Mouse (Mus musculus): ENCODE data around the gene Cluap1. TPM values are rescaled to one million over a fixed set of nuclear protein-coding genes. Genes with fewer than 3 reads are reported as not detected.

Gene Cluap1
- total and polyA plus RNA-seq, 2 experiments from 2014 or later: 11.8 to 42.6 TPM

- ATAC-seq: no peak
- H3K27ac ChIP-seq: no peak overlapping the region
- H3K36me3 ChIP-seq (ENCODE audit: insufficient read depth, low read length): peaks cover 21% of the 10 kb centered on the region
- DNase-seq (ENCODE audit: low spot score): no peak
- H3K27me3 ChIP-seq (ENCODE audit: insufficient read depth, low read length): no peaks in the 10 kb centered on the region
- peaks cover 5% of the 10 kb centered on the region for H3K4me1 ChIP-seq (ENCODE audit: insufficient read depth, low read length)
- no peak overlapping the region for H3K9ac ChIP-seq (replicated peaks; ENCODE audit: low read length)
- H3K4me3 ChIP-seq (ENCODE audit: low read length): no peak overlapping the region
- H3K4me2 ChIP-seq (ENCODE audit: low read depth, low read length): no peak overlapping the region
- no peak for TF ChIP-seq CTCF (IDR thresholded peaks at IDR 0.05; ENCODE audit: low read depth)
- 76% methylated on average over 2 of the region's 2 CpGs for WGBS
- H3K9me3 ChIP-seq (ENCODE audit: low read length): no peaks in the 10 kb centered on the region
Observed at GRCm38 (mm10) chr16:3907471-3907870, 1.1 kb upstream of the Cluap1 start.

- no peak for TF ChIP-seq CTCF (IDR thresholded peaks at IDR 0.05; ENCODE audit: low read depth)
- DNase-seq (ENCODE audit: low spot score): no peak
- peak; percentile 38 for ATAC-seq
- Histone ChIP-seq H3K4me1 (ENCODE audit: insufficient read depth, low read length) (peaks cover 5% of the 10 kb centered on the region), H3K4me2 (ENCODE audit: low read depth, low read length) (peak overlapping the region; percentile 74), H3K4me3 (ENCODE audit: low read length) (peak overlapping the region; percentile 66), H3K27ac (peak overlapping the region; percentile 82), H3K9ac (replicated peaks; ENCODE audit: low read length) (peak overlapping the region; percentile 67), H3K36me3 (ENCODE audit: insufficient read depth, low read length) (peaks cover 24% of the 10 kb centered on the region), H3K27me3 (ENCODE audit: insufficient read depth, low read length) (no peaks in the 10 kb centered on the region), H3K9me3 (ENCODE audit: low read length) (no peaks in the 10 kb centered on the region)
- 5% methylated on average over 20 of the region's 20 CpGs for WGBS
Observed at GRCm38 (mm10) chr16:3909118-3909517, 517 bp downstream of the Cluap1 start.

GRCm38 (mm10) chr16:3920756-3921155 lies 12.2 kb downstream of the Cluap1 start:
- peaks cover 34% of the 10 kb centered on the region for H3K36me3 ChIP-seq (ENCODE audit: insufficient read depth, low read length)
- TF ChIP-seq CTCF (IDR thresholded peaks at IDR 0.05; ENCODE audit: low read depth): no peak
- no peak overlapping the region for H3K27ac ChIP-seq
- H3K9me3 ChIP-seq (ENCODE audit: low read length): no peaks in the 10 kb centered on the region
- 91% methylated on average over 2 of the region's 2 CpGs for WGBS
- H3K9ac ChIP-seq (replicated peaks; ENCODE audit: low read length): no peak overlapping the region
- no peak overlapping the region for H3K4me3 ChIP-seq (ENCODE audit: low read length)
- DNase-seq (ENCODE audit: low spot score) (no peak), ATAC-seq (no peak)
- H3K27me3 ChIP-seq (ENCODE audit: insufficient read depth, low read length): no peaks in the 10 kb centered on the region
- H3K4me1 ChIP-seq (ENCODE audit: insufficient read depth, low read length): no peaks in the 10 kb centered on the region
- H3K4me2 ChIP-seq (ENCODE audit: low read depth, low read length): no peak overlapping the region

- ATAC-seq: no peak
- no peaks in the 10 kb centered on the region for H3K9me3 ChIP-seq (ENCODE audit: low read length)
- no peak overlapping the region for H3K9ac ChIP-seq (replicated peaks; ENCODE audit: low read length)
- peaks cover 30% of the 10 kb centered on the region for H3K36me3 ChIP-seq (ENCODE audit: insufficient read depth, low read length)
- no peaks in the 10 kb centered on the region for H3K4me1 ChIP-seq (ENCODE audit: insufficient read depth, low read length)
- WGBS: 94% methylated on average over 3 of the region's 3 CpGs
- H3K4me3 ChIP-seq (ENCODE audit: low read length): no peak overlapping the region
- no peak for TF ChIP-seq CTCF (IDR thresholded peaks at IDR 0.05; ENCODE audit: low read depth)
- H3K27me3 ChIP-seq (ENCODE audit: insufficient read depth, low read length): no peaks in the 10 kb centered on the region
- no peak for DNase-seq (ENCODE audit: low spot score)
- H3K4me2 ChIP-seq (ENCODE audit: low read depth, low read length): no peak overlapping the region
- no peak overlapping the region for H3K27ac ChIP-seq
Observed at GRCm38 (mm10) chr16:3923515-3923914, 14.9 kb downstream of the Cluap1 start.

- no peaks in the 10 kb centered on the region for H3K4me1 ChIP-seq (ENCODE audit: insufficient read depth, low read length)
- no peak for DNase-seq (ENCODE audit: low spot score)
- 90% methylated on average over 4 of the region's 4 CpGs for WGBS
- H3K27ac ChIP-seq: no peak overlapping the region
- TF ChIP-seq CTCF (IDR thresholded peaks at IDR 0.05; ENCODE audit: low read depth): no peak
- no peaks in the 10 kb centered on the region for H3K9me3 ChIP-seq (ENCODE audit: low read length)
- H3K27me3 ChIP-seq (ENCODE audit: insufficient read depth, low read length): no peaks in the 10 kb centered on the region
- no peak overlapping the region for H3K4me3 ChIP-seq (ENCODE audit: low read length)
- H3K36me3 ChIP-seq (ENCODE audit: insufficient read depth, low read length): peaks cover 30% of the 10 kb centered on the region
- ATAC-seq: no peak
- no peak overlapping the region for H3K9ac ChIP-seq (replicated peaks; ENCODE audit: low read length)
- no peak overlapping the region for H3K4me2 ChIP-seq (ENCODE audit: low read depth, low read length)
Observed at GRCm38 (mm10) chr16:3923966-3924365, 15.4 kb downstream of the Cluap1 start.

GRCm38 (mm10) chr16:3928582-3928981 lies 20.0 kb downstream of the Cluap1 start:
- WGBS: 75% methylated on average over 1 of the region's 1 CpGs
- ATAC-seq (no peak), DNase-seq (ENCODE audit: low spot score) (no peak)
- TF ChIP-seq CTCF (IDR thresholded peaks at IDR 0.05; ENCODE audit: low read depth): no peak
- no peaks in the 10 kb centered on the region for H3K9me3 ChIP-seq (ENCODE audit: low read length)
- no peak overlapping the region for H3K4me2 ChIP-seq (ENCODE audit: low read depth, low read length)
- H3K27me3 ChIP-seq (ENCODE audit: insufficient read depth, low read length): no peaks in the 10 kb centered on the region
- peaks cover 22% of the 10 kb centered on the region for H3K36me3 ChIP-seq (ENCODE audit: insufficient read depth, low read length)
- no peaks in the 10 kb centered on the region for H3K4me1 ChIP-seq (ENCODE audit: insufficient read depth, low read length)
- H3K4me3 ChIP-seq (ENCODE audit: low read length): no peak overlapping the region
- no peak overlapping the region for H3K9ac ChIP-seq (replicated peaks; ENCODE audit: low read length)
- H3K27ac ChIP-seq: no peak overlapping the region

- no peak for ATAC-seq
- no peak for DNase-seq (ENCODE audit: low spot score)
Observed at GRCm38 (mm10) chr16:3929151-3929550, 20.6 kb downstream of the Cluap1 start.

More at GRCm38 (mm10) chr16:3929151-3929550, 20.6 kb downstream of the Cluap1 start:
- 68% methylated on average over 7 of the region's 7 CpGs for WGBS
- Histone ChIP-seq H3K36me3 (ENCODE audit: insufficient read depth, low read length) (peaks cover 28% of the 10 kb centered on the region), H3K4me1 (ENCODE audit: insufficient read depth, low read length) (no peaks in the 10 kb centered on the region), H3K4me3 (ENCODE audit: low read length) (no peak overlapping the region), H3K9ac (replicated peaks; ENCODE audit: low read length) (no peak overlapping the region), H3K9me3 (ENCODE audit: low read length) (no peaks in the 10 kb centered on the region), H3K4me2 (ENCODE audit: low read depth, low read length) (no peak overlapping the region), H3K27ac (no peak overlapping the region), H3K27me3 (ENCODE audit: insufficient read depth, low read length) (no peaks in the 10 kb centered on the region)
- no peak for TF ChIP-seq CTCF (IDR thresholded peaks at IDR 0.05; ENCODE audit: low read depth)

Measured in hindbrain, postnatal 0 days (tissue).